Comparison of ENCODE assay signal across 7 mouse cellular contexts in genomic region chr2:30251417-30252104, GRCm38 (mm10). TPM values are rescaled to one million over a fixed set of nuclear protein-coding genes. Genes with fewer than 3 reads are reported as not detected.
DNase-seq lines count a peak whose midpoint lies in the region; ATAC-seq lines count a peak whose summit lies in the region.

No protein-coding gene starts in this region.

- peak; percentile 35 for ATAC-seq in erythroblast, adult 5-6 weeks (replicated peaks; ENCODE audit: low FRiP score, poor library complexity, severe bottlenecking)

- DNase-seq in 3134 (ENCODE audit: extremely low read depth, insufficient read length, low spot score) (peak; percentile 57), liver (peak; percentile 72)
- peak; percentile 63 to 74 for DNase-seq in B cell, adult 2 months
- DNase-seq in spleen, adult 18-20 months: peak; percentile 71 to 73
- no peak for DNase-seq in embryo, embryonic 9.5 days (ENCODE audit: extremely low spot score)
- no peak for DNase-seq in frontal cortex, postnatal 10 days (ENCODE audit: low spot score in 2 of 2)

RNA-seq across cellular contexts. Expression of gene Gm28035, which starts 11.2 kb away (rescaled TPM):
- not detected in 2 replicates for total RNA-seq in erythroblast, adult 5-6 weeks (2015; ENCODE audit: low replicate concordance)
- not detected in 2 replicates for total RNA-seq in erythroblast, adult 5-6 weeks (2017; ENCODE audit: low replicate concordance)

RNA-seq across cellular contexts. Expression of gene Lrrc8a, which starts 14.0 kb away (rescaled TPM):
- total RNA-seq in erythroblast, adult 5-6 weeks (2015; ENCODE audit: low replicate concordance): 7.9 TPM in 2 replicates
- total RNA-seq in erythroblast, adult 5-6 weeks (2017; ENCODE audit: low replicate concordance): 7.1 and 8.3 TPM in 2 replicates

RNA-seq across cellular contexts. Expression of gene Phyhd1, which starts 14.4 kb away (rescaled TPM):
- total RNA-seq in erythroblast, adult 5-6 weeks (2015; ENCODE audit: low replicate concordance): 2.7 TPM in 1 of 2 replicates, not detected in the other
- 1.3 and 5.6 TPM in 2 replicates for total RNA-seq in erythroblast, adult 5-6 weeks (2017; ENCODE audit: low replicate concordance)

RNA-seq across cellular contexts. Expression of gene Gm28038, which starts 29.3 kb away (rescaled TPM):
- total RNA-seq in erythroblast, adult 5-6 weeks (2015; ENCODE audit: low replicate concordance): not detected in 2 replicates
- total RNA-seq in erythroblast, adult 5-6 weeks (2017; ENCODE audit: low replicate concordance): not detected in 2 replicates

RNA-seq across cellular contexts. Expression of gene Dolk, which starts 34.6 kb away (rescaled TPM):
- total RNA-seq in erythroblast, adult 5-6 weeks (2015; ENCODE audit: low replicate concordance): 1.2 and 1.7 TPM in 2 replicates
- total RNA-seq in erythroblast, adult 5-6 weeks (2017; ENCODE audit: low replicate concordance): 2.8 and 3.0 TPM in 2 replicates

Comparison
In these comparisons a context has a peak if more than half of its experiments do, and no peak if none do; other contexts are left out.
1. DNase-seq: peak in 3134 (single experiment), B cell, adult 2 months (2 of 2), liver (single experiment) and spleen, adult 18-20 months (2 of 2); none in embryo, embryonic 9.5 days (single experiment) and frontal cortex, postnatal 10 days (0 of 2).